Mouse (Mus musculus) spleen, adult 2 months (tissue): ENCODE measurements at regions not wholly inside any gene's neighbourhood (a gene's known extent, or its start where the extent isn't known, plus 50 kb on each side); places are given as distances from the start of the nearest gene placed in this dataset.

Experiments
- CTCF ChIP-seq: fragments of 200-500 bp; IDR thresholded peaks from 2 replicates; pipeline ENCODE4 v1.5.1; 2011; ENCODE audit warnings: mild to moderate bottlenecking, inconsistent platforms; ENCODE audit not compliant: insufficient read depth, insufficient read length, insufficient replicate concordance; ENCODE audit errors: extremely low read depth
- POLR2A ChIP-seq: fragments of 200-500 bp; IDR thresholded peaks from 2 replicates; pipeline ENCODE4 v1.6.1; 2011; ENCODE audit warnings: low read depth, low read length, inconsistent platforms

DNA sequence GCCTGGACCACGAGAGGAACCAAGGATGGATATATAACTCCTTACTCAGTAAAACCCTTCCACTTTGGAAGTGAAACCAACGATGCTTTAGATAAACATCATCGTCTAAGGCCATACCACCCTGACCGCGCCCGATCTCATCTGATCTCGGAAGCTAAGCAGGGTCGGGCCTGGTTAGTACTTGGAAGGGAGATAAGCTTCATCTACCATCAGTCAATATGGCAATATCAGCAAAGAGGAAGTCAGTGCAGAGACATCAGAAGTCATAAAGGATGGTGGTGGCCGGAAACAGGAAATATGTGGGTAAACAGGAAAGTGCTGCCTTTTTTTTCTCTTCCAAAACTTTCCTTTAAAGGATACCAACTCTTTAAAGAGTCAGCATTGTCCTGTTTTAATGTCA lies 61.8 kb upstream of the Mast4 start:
- TF ChIP-seq CTCF = no peak
- TF ChIP-seq POLR2A = no peak
